Mouse (Mus musculus) cerebellum, adult 2 months (tissue): ENCODE results near the gene Ugt1a6a.

Source experiments
- CTCF ChIP-seq: fragments of 200-500 bp; IDR thresholded peaks from 2 replicates; pipeline ENCODE4 v1.5.1; 2011; ENCODE audit warnings: low read depth, mild to moderate bottlenecking, control low read depth, low read length, moderate library complexity, borderline replicate concordance; ENCODE audit not compliant: insufficient read depth
- POLR2A ChIP-seq: fragments of 200-500 bp; IDR thresholded peaks from 2 replicates; pipeline ENCODE4 v1.6.1; 2011; ENCODE audit warnings: low read length, control low read depth, borderline replicate concordance; ENCODE audit not compliant: insufficient read depth

GRCm38 (mm10) chr1:88260114-88260513 is 125.5 kb downstream of the Ugt1a6a start:
- TF ChIP-seq CTCF (no peak), POLR2A (no peak)
